Mouse (Mus musculus) cortical plate, adult 2 months (tissue): Measurements from ENCODE around the gene Selenof. TPM values are rescaled to one million over a fixed set of nuclear protein-coding genes. Genes with fewer than 3 reads are reported as not detected.
A peak's percentile ranks its signal among the peaks of the same experiment; 100 is the strongest.

ENCODE experiments used
- H3K27ac ChIP-seq: fragments of 200-500 bp; 2 replicates; pipeline ENCODE4 v1.5.1; 2012; ENCODE audit warnings: low read length, control low read depth, inconsistent platforms; ENCODE audit not compliant: insufficient read depth
- H3K4me1 ChIP-seq: fragments of 200-500 bp; 2 replicates; pipeline ENCODE4 v1.6.1; 2011; ENCODE audit warnings: low read length; ENCODE audit not compliant: control insufficient read depth, insufficient read depth
- H3K4me3 ChIP-seq: fragments of 200-500 bp; 2 replicates; pipeline ENCODE4 v1.5.1; 2011; ENCODE audit warnings: mild to moderate bottlenecking, low read length, control low read depth; ENCODE audit not compliant: insufficient read depth
- CTCF ChIP-seq: fragments of 200-500 bp; IDR thresholded peaks from 2 replicates; pipeline ENCODE4 v1.5.1; 2011; ENCODE audit warnings: mild to moderate bottlenecking, control low read depth, low read length; ENCODE audit not compliant: insufficient read depth; ENCODE audit errors: extremely low read depth
- POLR2A ChIP-seq: fragments of 200-500 bp; IDR thresholded peaks from 2 replicates; pipeline ENCODE4 v1.6.1; 2011; ENCODE audit warnings: mild to moderate bottlenecking, low read length, control low read depth; ENCODE audit not compliant: insufficient read depth; ENCODE audit errors: extremely low read depth
- polyA plus RNA-seq: library from polyadenylated mRNA; depleted of rRNA; stranded (reverse); fragments of >200 nt; gene quantifications from 2 replicates; pipeline ENCODE4 v1.2.3, GENCODE M21; 2012

Selenof gene
- polyA plus RNA-seq, 1 experiment = 279 TPM

GRCm38 (mm10) chr3:144580281-144580680 is 10.2 kb downstream of the Selenof start:
- TF ChIP-seq CTCF (no peak), POLR2A (no peak)
- peaks cover 5% of the 10 kb centered on the region for H3K4me1 ChIP-seq
- no peak overlapping the region for H3K4me3 ChIP-seq
- no peak overlapping the region for H3K27ac ChIP-seq

GRCm38 (mm10) chr3:144581842-144582241 is 11.7 kb downstream of the Selenof start:
- H3K4me3 ChIP-seq = no peak overlapping the region
- TF ChIP-seq POLR2A (no peak), CTCF (no peak)
- H3K27ac ChIP-seq = no peak overlapping the region
- H3K4me1 ChIP-seq = peaks cover 10% of the 10 kb centered on the region

DNA sequence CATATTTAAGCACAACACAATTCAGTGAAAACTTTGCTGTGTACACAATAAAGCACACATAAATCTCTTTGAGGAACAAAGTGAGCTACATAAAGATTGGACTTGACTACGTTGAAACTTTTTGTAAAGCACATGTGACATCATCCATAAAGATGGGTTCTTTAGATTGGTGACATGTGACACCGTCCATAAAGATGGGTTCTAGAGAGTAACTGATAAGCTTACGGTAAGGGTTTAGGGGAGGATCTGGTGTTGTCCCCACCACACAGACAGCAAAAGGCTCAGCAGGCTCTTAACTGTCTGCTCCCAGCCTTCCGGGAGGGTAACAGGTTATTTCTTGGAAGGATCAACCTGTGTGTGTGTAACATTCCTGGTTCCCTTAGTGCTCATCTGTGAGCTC is 12.2 kb downstream of the Selenof start:
- TF ChIP-seq POLR2A = no peak
- TF ChIP-seq CTCF = no peak
- Histone ChIP-seq H3K4me3 (no peak overlapping the region), H3K4me1 (peaks cover 12% of the 10 kb centered on the region), H3K27ac (no peak overlapping the region)

- no peak for TF ChIP-seq POLR2A
- TF ChIP-seq CTCF = no peak
Observed at GRCm38 (mm10) chr3:144583789-144584188, 13.7 kb downstream of the Selenof start.

DNA sequence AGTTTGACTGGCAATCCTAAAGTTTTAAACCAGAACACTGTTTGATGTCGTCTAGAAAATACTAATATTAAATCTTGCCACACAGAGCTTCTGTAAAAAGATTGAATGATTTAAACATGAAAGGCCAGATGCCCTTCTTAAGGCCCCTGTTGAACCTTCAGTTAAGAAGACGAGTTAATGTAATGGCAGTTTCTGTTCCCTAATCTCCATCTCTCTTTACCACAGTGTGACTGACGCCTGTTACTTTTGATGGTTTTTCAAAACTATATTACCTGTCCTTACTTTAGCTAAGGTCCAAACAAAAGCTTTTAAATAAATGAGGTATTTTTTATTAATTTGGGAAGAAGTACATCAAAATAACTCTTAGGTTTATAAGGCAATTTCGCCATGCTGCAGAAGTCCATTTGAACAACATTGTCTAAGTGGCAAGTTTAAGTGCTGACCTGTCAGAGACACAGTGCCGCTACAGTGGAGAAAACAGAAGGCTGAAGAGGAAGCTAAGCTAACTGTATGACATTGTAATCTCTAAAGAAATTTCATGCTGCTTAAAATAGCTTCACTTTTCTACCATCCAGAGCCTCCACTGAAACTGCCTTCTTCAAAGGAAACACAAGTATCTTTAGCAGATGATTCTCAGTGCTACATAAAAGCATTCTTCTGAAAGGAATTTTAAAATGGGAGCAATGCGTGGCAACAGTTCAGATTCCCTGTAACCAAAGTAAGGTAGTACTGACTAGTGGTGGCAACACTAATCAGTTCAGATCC is 14.9 kb downstream of the Selenof start:
- Histone ChIP-seq H3K4me1 (peaks cover 12% of the 10 kb centered on the region), H3K27ac (peak overlapping the region; percentile 17; the same call in 1 of the 2 replicates), H3K4me3 (no peak overlapping the region)
- TF ChIP-seq POLR2A (no peak), CTCF (no peak)

More at GRCm38 (mm10) chr3:144583789-144584188, 13.7 kb downstream of the Selenof start:
- Histone ChIP-seq H3K4me3 (no peak overlapping the region), H3K27ac (no peak overlapping the region), H3K4me1 (peaks cover 11% of the 10 kb centered on the region)

GRCm38 (mm10) chr3:144586731-144587130 is 16.6 kb downstream of the Selenof start:
- no peak overlapping the region for H3K4me3 ChIP-seq
- no peak overlapping the region for H3K27ac ChIP-seq
- no peak for TF ChIP-seq POLR2A
- TF ChIP-seq CTCF = no peak

GRCm38 (mm10) chr3:144589189-144589890 is 19.2 kb downstream of the Selenof start:
- no peak overlapping the region for H3K4me3 ChIP-seq
- TF ChIP-seq POLR2A = no peak
- TF ChIP-seq CTCF = no peak
- H3K4me1 ChIP-seq = peaks cover 11% of the 10 kb centered on the region
- H3K27ac ChIP-seq = no peak overlapping the region

More at GRCm38 (mm10) chr3:144586731-144587130, 16.6 kb downstream of the Selenof start:
- H3K4me1 ChIP-seq = peaks cover 12% of the 10 kb centered on the region

DNA sequence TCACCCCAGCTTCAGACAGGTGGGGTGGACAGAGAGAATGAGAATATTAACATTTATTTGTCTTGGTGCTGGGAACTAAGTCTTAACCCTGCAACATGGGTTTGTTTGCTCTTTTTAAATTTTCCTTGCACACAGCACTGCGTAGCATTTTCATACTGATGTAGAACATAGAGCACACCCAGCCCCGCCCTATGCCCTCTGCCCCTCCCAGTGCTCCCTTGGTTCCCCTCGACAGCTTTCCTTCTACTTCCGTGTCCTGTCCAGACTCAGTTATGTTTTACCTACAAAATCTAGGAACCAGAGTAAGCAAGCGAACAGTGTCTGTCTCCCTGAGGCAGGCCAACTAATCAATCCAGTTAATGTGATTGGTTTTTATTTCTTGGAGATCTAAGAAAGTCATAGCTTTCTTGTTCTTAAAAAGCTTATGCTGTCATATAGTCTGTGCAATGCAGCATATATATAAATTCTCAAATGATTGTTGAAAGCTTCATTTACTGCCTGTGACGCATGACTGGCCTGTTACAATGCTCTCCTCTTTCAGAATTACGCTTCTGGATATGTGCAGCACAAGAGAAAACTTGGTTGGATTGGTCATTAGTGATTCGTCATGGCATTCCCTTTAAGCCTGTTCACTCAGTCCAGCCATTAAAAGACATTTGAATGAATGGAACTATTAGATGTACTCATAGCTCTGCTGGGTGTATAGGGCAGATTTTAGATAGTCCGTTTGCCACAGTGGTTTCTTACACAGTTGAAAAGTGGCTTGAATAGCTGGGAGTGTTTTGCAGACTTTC is 23.1 kb downstream of the Selenof start:
- Histone ChIP-seq H3K27ac (no peak overlapping the region), H3K4me3 (no peak overlapping the region), H3K4me1 (peaks cover 1% of the 10 kb centered on the region; the same call in 1 of the 2 replicates)
- no peak for TF ChIP-seq POLR2A
- no peak for TF ChIP-seq CTCF

- no peak overlapping the region for H3K4me3 ChIP-seq
- no peak overlapping the region for H3K27ac ChIP-seq
- TF ChIP-seq CTCF (no peak), POLR2A (no peak)
- no peaks in the 10 kb centered on the region for H3K4me1 ChIP-seq
Observed at GRCm38 (mm10) chr3:144597121-144597520, 27.0 kb downstream of the Selenof start.
